Mouse (Mus musculus): ENCODE results near the gene Ccn2. TPM values are rescaled to one million over a fixed set of nuclear protein-coding genes. Genes with fewer than 3 reads are reported as not detected.

Ccn2 gene
- polyA plus RNA-seq, 1 experiment from 2014 or later: 2.4 TPM

Other genes with a start within 250 kb of the Ccn2 start
- gene Enpp1, start 116.7 kb downstream of the Ccn2 start, polyA plus RNA-seq (2015; fragmentation: Nextera tagmentation; extraction: Ambion mirVana): 0.91 and 1.8 TPM in 2 replicates
- gene Enpp3, start 247.4 kb downstream of the Ccn2 start, polyA plus RNA-seq (2015; fragmentation: Nextera tagmentation; extraction: Ambion mirVana): 1.5 and 2.1 TPM in 2 replicates